Mouse (Mus musculus) large intestine, adult 2 months (tissue): ENCODE data around the gene Urb1. TPM values are rescaled to one million over a fixed set of nuclear protein-coding genes. Genes with fewer than 3 reads are reported as not detected.

ENCODE experiments used
- DNase-seq: peaks from one replicate; pipeline ENCODE4 v3.0.0-alpha.2; 2012; ENCODE audit warnings: low read depth, low spot score
- WGBS: fragments of 180-500 bp; shearing (Covaris S2); methylation state at CpG from one replicate; pipeline ENCODE4 v1.1.7; 2018; 5-methylcytosine and 5-hydroxymethylcytosine counted together
- polyA plus RNA-seq: library from polyadenylated mRNA; depleted of rRNA; stranded (reverse); fragments of >200 nt; gene quantifications from 2 replicates; pipeline ENCODE4 v1.2.3, GENCODE M21; 2012; rRNA removed

The Urb1 gene
- polyA plus RNA-seq, 1 experiment = 2.7 TPM

- DNase-seq = no peak
- 75% methylated on average over 12 of the region's 12 CpGs for whole genome bisulfite sequencing
Measured at GRCm38 (mm10) chr16:90710313-90710712, 99.9 kb downstream of the Urb1 start.

GRCm38 (mm10) chr16:90709711-90710289 is 100.4 kb downstream of the Urb1 start:
- no peak for DNase-seq
- WGBS = 51% methylated on average over 17 of the region's 17 CpGs

- WGBS = 39% methylated on average over 3 of the region's 3 CpGs
- DNase-seq = no peak
Measured at GRCm38 (mm10) chr16:90706279-90706678, 103.9 kb downstream of the Urb1 start.

- 61% methylated on average over 13 of the region's 13 CpGs for WGBS
- no peak for DNase-seq
Measured at GRCm38 (mm10) chr16:90704161-90704825, 105.9 kb downstream of the Urb1 start.

GRCm38 (mm10) chr16:90703646-90704045 is 106.6 kb downstream of the Urb1 start:
- DNase-seq = no peak
- 2% methylated on average over 1 of the region's 1 CpGs for WGBS

GRCm38 (mm10) chr16:90701541-90701940 is 108.7 kb downstream of the Urb1 start:
- no peak for DNase-seq
- 79% methylated on average over 2 of the region's 2 CpGs for WGBS

Other genes starting within 250 kb of the Urb1 start
- gene Mis18a, start 83.0 kb downstream of the Urb1 start, polyA plus RNA-seq = 21.8 and 24.1 TPM in 2 replicates
- 7.9 and 11.4 TPM in 2 replicates for gene Mrap, start 72.2 kb downstream of the Urb1 start, polyA plus RNA-seq
- 0.45 and 0.67 TPM in 2 replicates for gene Eva1c, start 16.3 kb upstream of the Urb1 start, polyA plus RNA-seq
- 8.0 and 9.4 TPM in 2 replicates for gene Cfap298, start 124.7 kb upstream of the Urb1 start, polyA plus RNA-seq
- gene Synj1, start 200.9 kb upstream of the Urb1 start, polyA plus RNA-seq = 15.6 and 28.6 TPM in 2 replicates
- 10.1 and 20.8 TPM in 2 replicates for gene Paxbp1, start 234.1 kb upstream of the Urb1 start, polyA plus RNA-seq